Mouse (Mus musculus): ENCODE measurements around the gene Met. TPM values are rescaled to one million over a fixed set of nuclear protein-coding genes. Genes with fewer than 3 reads are reported as not detected.

Gene Met
- polyA plus RNA-seq, 1 experiment = not detected

- no peak for TF ChIP-seq GATA1 (IDR thresholded peaks at IDR 0.05; ENCODE audit: borderline replicate concordance, low read length)
- no peak for TF ChIP-seq FLI1 (IDR thresholded peaks at IDR 0.05; ENCODE audit: low read length)
- H3K9me3 ChIP-seq = no peaks in the 10 kb centered on the region
- peaks cover 13% of the 10 kb centered on the region for H3K4me1 ChIP-seq
- peaks cover 48% of the 10 kb centered on the region for H3K27me3 ChIP-seq (replicated peaks)
- H3K36me3 ChIP-seq (replicated peaks; ENCODE audit: low read length) = no peaks in the 10 kb centered on the region
- peak overlapping the region; percentile 91 for H3K4me3 ChIP-seq (replicated peaks)
These were observed 853 bp downstream of the Met start for GRCm38 (mm10) chr6:17464281-17465025.

- Histone ChIP-seq H3K27me3 (replicated peaks) (peaks cover 41% of the 10 kb centered on the region), H3K36me3 (replicated peaks; ENCODE audit: low read length) (no peaks in the 10 kb centered on the region), H3K4me3 (replicated peaks) (no peak overlapping the region), H3K4me1 (peaks cover 13% of the 10 kb centered on the region), H3K9me3 (no peaks in the 10 kb centered on the region)
- TF ChIP-seq GATA1 (IDR thresholded peaks at IDR 0.05; ENCODE audit: borderline replicate concordance, low read length) = no peak
- TF ChIP-seq FLI1 (IDR thresholded peaks at IDR 0.05; ENCODE audit: low read length) = no peak
These were observed 2.9 kb downstream of the Met start for GRCm38 (mm10) chr6:17466526-17466925.

GRCm38 (mm10) chr6:17468993-17469392 lies 5.4 kb downstream of the Met start:
- peaks cover 27% of the 10 kb centered on the region for H3K27me3 ChIP-seq (replicated peaks)
- no peaks in the 10 kb centered on the region for H3K36me3 ChIP-seq (replicated peaks; ENCODE audit: low read length)
- peaks cover 4% of the 10 kb centered on the region for H3K4me1 ChIP-seq
- H3K9me3 ChIP-seq = no peaks in the 10 kb centered on the region
- no peak for TF ChIP-seq FLI1 (IDR thresholded peaks at IDR 0.05; ENCODE audit: low read length)
- no peak for TF ChIP-seq GATA1 (IDR thresholded peaks at IDR 0.05; ENCODE audit: borderline replicate concordance, low read length)
- no peak overlapping the region for H3K4me3 ChIP-seq (replicated peaks)

GRCm38 (mm10) chr6:17473128-17473527 lies 9.5 kb downstream of the Met start:
- H3K36me3 ChIP-seq (replicated peaks; ENCODE audit: low read length) = no peaks in the 10 kb centered on the region
- peaks cover 1% of the 10 kb centered on the region for H3K27me3 ChIP-seq (replicated peaks)
- no peak overlapping the region for H3K4me3 ChIP-seq (replicated peaks)
- H3K4me1 ChIP-seq = no peaks in the 10 kb centered on the region
- no peaks in the 10 kb centered on the region for H3K9me3 ChIP-seq
- TF ChIP-seq FLI1 (IDR thresholded peaks at IDR 0.05; ENCODE audit: low read length) (no peak), GATA1 (IDR thresholded peaks at IDR 0.05; ENCODE audit: borderline replicate concordance, low read length) (no peak)

- TF ChIP-seq GATA1 (IDR thresholded peaks at IDR 0.05; ENCODE audit: borderline replicate concordance, low read length) (no peak), FLI1 (IDR thresholded peaks at IDR 0.05; ENCODE audit: low read length) (no peak)
- Histone ChIP-seq H3K4me3 (replicated peaks) (no peak overlapping the region), H3K27me3 (replicated peaks) (no peaks in the 10 kb centered on the region), H3K4me1 (no peaks in the 10 kb centered on the region), H3K9me3 (no peaks in the 10 kb centered on the region), H3K36me3 (replicated peaks; ENCODE audit: low read length) (no peaks in the 10 kb centered on the region)
These were observed 14.2 kb downstream of the Met start for GRCm38 (mm10) chr6:17477823-17478222.

- no peaks in the 10 kb centered on the region for H3K9me3 ChIP-seq
- no peak for TF ChIP-seq FLI1 (IDR thresholded peaks at IDR 0.05; ENCODE audit: low read length)
- no peak for TF ChIP-seq GATA1 (IDR thresholded peaks at IDR 0.05; ENCODE audit: borderline replicate concordance, low read length)
- no peaks in the 10 kb centered on the region for H3K36me3 ChIP-seq (replicated peaks; ENCODE audit: low read length)
- H3K4me1 ChIP-seq = no peaks in the 10 kb centered on the region
- H3K27me3 ChIP-seq (replicated peaks) = no peaks in the 10 kb centered on the region
- no peak overlapping the region for H3K4me3 ChIP-seq (replicated peaks)
These were observed 14.7 kb downstream of the Met start for GRCm38 (mm10) chr6:17478252-17478651.

- H3K4me3 ChIP-seq (replicated peaks) = no peak overlapping the region
- no peaks in the 10 kb centered on the region for H3K4me1 ChIP-seq
- TF ChIP-seq FLI1 (IDR thresholded peaks at IDR 0.05; ENCODE audit: low read length) = no peak
- no peak for TF ChIP-seq GATA1 (IDR thresholded peaks at IDR 0.05; ENCODE audit: borderline replicate concordance, low read length)
These were observed 15.4 kb downstream of the Met start for GRCm38 (mm10) chr6:17478838-17479570.

GRCm38 (mm10) chr6:17481068-17481467 lies 17.5 kb downstream of the Met start:
- no peak overlapping the region for H3K4me3 ChIP-seq (replicated peaks)
- H3K4me1 ChIP-seq = no peaks in the 10 kb centered on the region
- no peaks in the 10 kb centered on the region for H3K27me3 ChIP-seq (replicated peaks)
- H3K36me3 ChIP-seq (replicated peaks; ENCODE audit: low read length) = no peaks in the 10 kb centered on the region
- TF ChIP-seq GATA1 (IDR thresholded peaks at IDR 0.05; ENCODE audit: borderline replicate concordance, low read length) (no peak), FLI1 (IDR thresholded peaks at IDR 0.05; ENCODE audit: low read length) (no peak)
- H3K9me3 ChIP-seq = no peaks in the 10 kb centered on the region

More at GRCm38 (mm10) chr6:17478838-17479570, 15.4 kb downstream of the Met start:
- Histone ChIP-seq H3K27me3 (replicated peaks) (no peaks in the 10 kb centered on the region), H3K9me3 (no peaks in the 10 kb centered on the region), H3K36me3 (replicated peaks; ENCODE audit: low read length) (no peaks in the 10 kb centered on the region)

- no peaks in the 10 kb centered on the region for H3K36me3 ChIP-seq (replicated peaks; ENCODE audit: low read length)
- H3K27me3 ChIP-seq (replicated peaks) = no peaks in the 10 kb centered on the region
- no peak overlapping the region for H3K4me3 ChIP-seq (replicated peaks)
- no peaks in the 10 kb centered on the region for H3K4me1 ChIP-seq
- TF ChIP-seq FLI1 (IDR thresholded peaks at IDR 0.05; ENCODE audit: low read length) (no peak), GATA1 (IDR thresholded peaks at IDR 0.05; ENCODE audit: borderline replicate concordance, low read length) (no peak)
- H3K9me3 ChIP-seq = no peaks in the 10 kb centered on the region
These were observed 21.6 kb downstream of the Met start for GRCm38 (mm10) chr6:17485244-17485643.

GRCm38 (mm10) chr6:17485782-17486181 lies 22.2 kb downstream of the Met start:
- Histone ChIP-seq H3K36me3 (replicated peaks; ENCODE audit: low read length) (no peaks in the 10 kb centered on the region), H3K4me1 (no peaks in the 10 kb centered on the region), H3K4me3 (replicated peaks) (no peak overlapping the region), H3K27me3 (replicated peaks) (no peaks in the 10 kb centered on the region), H3K9me3 (no peaks in the 10 kb centered on the region)
- TF ChIP-seq FLI1 (IDR thresholded peaks at IDR 0.05; ENCODE audit: low read length) (no peak), GATA1 (IDR thresholded peaks at IDR 0.05; ENCODE audit: borderline replicate concordance, low read length) (no peak)

Measured in megakaryocyte, embryonic 14.5 days (primary cell).